Mouse (Mus musculus) lung, adult 2 months (tissue): ENCODE data around the gene Grik1.

Experiments
- CTCF ChIP-seq: fragments of 200-500 bp; IDR thresholded peaks from 2 replicates; pipeline ENCODE4 v1.5.1; 2011; ENCODE audit warnings: mild to moderate bottlenecking, low read length, control low read depth; ENCODE audit not compliant: insufficient read depth
- POLR2A ChIP-seq: fragments of 200-500 bp; IDR thresholded peaks from 2 replicates; pipeline ENCODE4 v1.6.1; 2011; ENCODE audit warnings: low read depth, mild to moderate bottlenecking, control low read depth, low read length, borderline replicate concordance; ENCODE audit errors: extremely low read depth

GRCm38 (mm10) chr16:87875927-87876326, 414.1 kb downstream of the Grik1 start:
- TF ChIP-seq CTCF (no peak), POLR2A (no peak)
